Mouse (Mus musculus): ENCODE data around the gene Mapkapk3. TPM values are rescaled to one million over a fixed set of nuclear protein-coding genes. Genes with fewer than 3 reads are reported as not detected.

Mapkapk3 gene
- total and polyA plus RNA-seq, 2 experiments, result 1.8 to 6.0 TPM

GRCm38 (mm10) chr9:107275710-107276109 lies 14.0 kb downstream of the Mapkapk3 start:
- H3K4me3 ChIP-seq (ENCODE audit: insufficient read depth, low read depth, low read length), result no peak overlapping the region
- no peaks in the 10 kb centered on the region for H3K27me3 ChIP-seq (ENCODE audit: control insufficient read depth, insufficient read depth, low read length)
- H3K79me2 ChIP-seq (ENCODE audit: control insufficient read depth, insufficient read depth, low read length), result no peaks in the 10 kb centered on the region
- H3K27ac ChIP-seq (replicated peaks; ENCODE audit: insufficient read depth, low read depth, low read length), result no peak overlapping the region
- DNase-seq (ENCODE audit: extremely low read depth, low read depth, low spot score), result no peak
- H3K36me3 ChIP-seq (ENCODE audit: control insufficient read depth, insufficient read depth, low read length), result no peaks in the 10 kb centered on the region
- 95% methylated on average over 5 of the region's 5 CpGs for WGBS
- no peak overlapping the region for H3K9ac ChIP-seq (ENCODE audit: low read depth, low read length)
- no peak for TF ChIP-seq CTCF (IDR thresholded peaks at IDR 0.05; ENCODE audit: low read depth, low read length)
- TF ChIP-seq POLR2A (IDR thresholded peaks at IDR 0.05; ENCODE audit: extremely low read depth, insufficient read depth, low read length), result no peak
- peaks cover 2% of the 10 kb centered on the region; the same call in 1 of the 2 replicates for H3K4me1 ChIP-seq (ENCODE audit: control insufficient read depth, insufficient read depth, low read length)

GRCm38 (mm10) chr9:107274751-107275150 lies 14.9 kb downstream of the Mapkapk3 start:
- Histone ChIP-seq H3K27me3 (ENCODE audit: control insufficient read depth, insufficient read depth, low read length) (no peaks in the 10 kb centered on the region), H3K27ac (replicated peaks; ENCODE audit: insufficient read depth, low read depth, low read length) (no peak overlapping the region), H3K4me3 (ENCODE audit: insufficient read depth, low read depth, low read length) (no peak overlapping the region), H3K9ac (ENCODE audit: low read depth, low read length) (no peak overlapping the region), H3K4me1 (ENCODE audit: control insufficient read depth, insufficient read depth, low read length) (no peaks in the 10 kb centered on the region), H3K36me3 (ENCODE audit: control insufficient read depth, insufficient read depth, low read length) (no peaks in the 10 kb centered on the region), H3K79me2 (ENCODE audit: control insufficient read depth, insufficient read depth, low read length) (no peaks in the 10 kb centered on the region)
- DNase-seq (ENCODE audit: extremely low read depth, low read depth, low spot score), result no peak
- WGBS, result 89% methylated on average over 6 of the region's 6 CpGs
- TF ChIP-seq CTCF (IDR thresholded peaks at IDR 0.05; ENCODE audit: low read depth, low read length), result no peak
- TF ChIP-seq POLR2A (IDR thresholded peaks at IDR 0.05; ENCODE audit: extremely low read depth, insufficient read depth, low read length), result no peak

- no peak for TF ChIP-seq CTCF (IDR thresholded peaks at IDR 0.05; ENCODE audit: low read depth, low read length)
- no peak for TF ChIP-seq POLR2A (IDR thresholded peaks at IDR 0.05; ENCODE audit: extremely low read depth, insufficient read depth, low read length)
- no peak overlapping the region for H3K4me3 ChIP-seq (ENCODE audit: insufficient read depth, low read depth, low read length)
- no peak overlapping the region for H3K9ac ChIP-seq (ENCODE audit: low read depth, low read length)
- DNase-seq (ENCODE audit: extremely low read depth, low read depth, low spot score), result no peak
- no peak overlapping the region for H3K27ac ChIP-seq (replicated peaks; ENCODE audit: insufficient read depth, low read depth, low read length)
- no peaks in the 10 kb centered on the region for H3K4me1 ChIP-seq (ENCODE audit: control insufficient read depth, insufficient read depth, low read length)
- H3K27me3 ChIP-seq (ENCODE audit: control insufficient read depth, insufficient read depth, low read length), result no peaks in the 10 kb centered on the region
- H3K79me2 ChIP-seq (ENCODE audit: control insufficient read depth, insufficient read depth, low read length), result no peaks in the 10 kb centered on the region
- WGBS, result 83% methylated on average over 10 of the region's 10 CpGs
- H3K36me3 ChIP-seq (ENCODE audit: control insufficient read depth, insufficient read depth, low read length), result no peaks in the 10 kb centered on the region
These were observed 16.5 kb downstream of the Mapkapk3 start for GRCm38 (mm10) chr9:107273184-107273583.

GRCm38 (mm10) chr9:107272284-107272683 lies 17.4 kb downstream of the Mapkapk3 start:
- Histone ChIP-seq H3K27me3 (ENCODE audit: control insufficient read depth, insufficient read depth, low read length) (no peaks in the 10 kb centered on the region), H3K36me3 (ENCODE audit: control insufficient read depth, insufficient read depth, low read length) (no peaks in the 10 kb centered on the region), H3K4me3 (ENCODE audit: insufficient read depth, low read depth, low read length) (no peak overlapping the region), H3K79me2 (ENCODE audit: control insufficient read depth, insufficient read depth, low read length) (no peaks in the 10 kb centered on the region), H3K4me1 (ENCODE audit: control insufficient read depth, insufficient read depth, low read length) (no peaks in the 10 kb centered on the region), H3K27ac (replicated peaks; ENCODE audit: insufficient read depth, low read depth, low read length) (no peak overlapping the region), H3K9ac (ENCODE audit: low read depth, low read length) (no peak overlapping the region)
- TF ChIP-seq CTCF (IDR thresholded peaks at IDR 0.05; ENCODE audit: low read depth, low read length), result no peak
- TF ChIP-seq POLR2A (IDR thresholded peaks at IDR 0.05; ENCODE audit: extremely low read depth, insufficient read depth, low read length), result no peak
- DNase-seq (ENCODE audit: extremely low read depth, low read depth, low spot score), result no peak
- 65% methylated on average over 4 of the region's 4 CpGs for WGBS

- no peak overlapping the region for H3K27ac ChIP-seq (replicated peaks; ENCODE audit: insufficient read depth, low read depth, low read length)
- no peaks in the 10 kb centered on the region for H3K27me3 ChIP-seq (ENCODE audit: control insufficient read depth, insufficient read depth, low read length)
- H3K4me3 ChIP-seq (ENCODE audit: insufficient read depth, low read depth, low read length), result no peak overlapping the region
- H3K4me1 ChIP-seq (ENCODE audit: control insufficient read depth, insufficient read depth, low read length), result no peaks in the 10 kb centered on the region
- no peak overlapping the region for H3K9ac ChIP-seq (ENCODE audit: low read depth, low read length)
- 76% methylated on average over 7 of the region's 7 CpGs for WGBS
- no peaks in the 10 kb centered on the region for H3K36me3 ChIP-seq (ENCODE audit: control insufficient read depth, insufficient read depth, low read length)
- no peak for DNase-seq (ENCODE audit: extremely low read depth, low read depth, low spot score)
- TF ChIP-seq CTCF (IDR thresholded peaks at IDR 0.05; ENCODE audit: low read depth, low read length) (no peak), POLR2A (IDR thresholded peaks at IDR 0.05; ENCODE audit: extremely low read depth, insufficient read depth, low read length) (no peak)
- H3K79me2 ChIP-seq (ENCODE audit: control insufficient read depth, insufficient read depth, low read length), result no peaks in the 10 kb centered on the region
These were observed 18.3 kb downstream of the Mapkapk3 start for GRCm38 (mm10) chr9:107271177-107271938.

- Histone ChIP-seq H3K4me3 (ENCODE audit: insufficient read depth, low read depth, low read length) (no peak overlapping the region), H3K9ac (ENCODE audit: low read depth, low read length) (no peak overlapping the region), H3K79me2 (ENCODE audit: control insufficient read depth, insufficient read depth, low read length) (no peaks in the 10 kb centered on the region), H3K4me1 (ENCODE audit: control insufficient read depth, insufficient read depth, low read length) (no peaks in the 10 kb centered on the region), H3K27me3 (ENCODE audit: control insufficient read depth, insufficient read depth, low read length) (no peaks in the 10 kb centered on the region), H3K27ac (replicated peaks; ENCODE audit: insufficient read depth, low read depth, low read length) (no peak overlapping the region), H3K36me3 (ENCODE audit: control insufficient read depth, insufficient read depth, low read length) (no peaks in the 10 kb centered on the region)
- TF ChIP-seq CTCF (IDR thresholded peaks at IDR 0.05; ENCODE audit: low read depth, low read length) (no peak), POLR2A (IDR thresholded peaks at IDR 0.05; ENCODE audit: extremely low read depth, insufficient read depth, low read length) (no peak)
- no peak for DNase-seq (ENCODE audit: extremely low read depth, low read depth, low spot score)
- WGBS, result 76% methylated on average over 1 of the region's 1 CpGs
These were observed 19.9 kb downstream of the Mapkapk3 start for GRCm38 (mm10) chr9:107269772-107270171.
